Mouse (Mus musculus) right cerebral cortex, adult 2 months (tissue): Measurements from ENCODE around the gene Pcyt2.

Experiments
- DNase-seq, 2 experiments: peaks; one replicate each; pipeline ENCODE4 v3.0.0; 2021 to 2022; ENCODE audit warnings: low spot score in 2 of 2

Gene Pcyt2

DNA sequence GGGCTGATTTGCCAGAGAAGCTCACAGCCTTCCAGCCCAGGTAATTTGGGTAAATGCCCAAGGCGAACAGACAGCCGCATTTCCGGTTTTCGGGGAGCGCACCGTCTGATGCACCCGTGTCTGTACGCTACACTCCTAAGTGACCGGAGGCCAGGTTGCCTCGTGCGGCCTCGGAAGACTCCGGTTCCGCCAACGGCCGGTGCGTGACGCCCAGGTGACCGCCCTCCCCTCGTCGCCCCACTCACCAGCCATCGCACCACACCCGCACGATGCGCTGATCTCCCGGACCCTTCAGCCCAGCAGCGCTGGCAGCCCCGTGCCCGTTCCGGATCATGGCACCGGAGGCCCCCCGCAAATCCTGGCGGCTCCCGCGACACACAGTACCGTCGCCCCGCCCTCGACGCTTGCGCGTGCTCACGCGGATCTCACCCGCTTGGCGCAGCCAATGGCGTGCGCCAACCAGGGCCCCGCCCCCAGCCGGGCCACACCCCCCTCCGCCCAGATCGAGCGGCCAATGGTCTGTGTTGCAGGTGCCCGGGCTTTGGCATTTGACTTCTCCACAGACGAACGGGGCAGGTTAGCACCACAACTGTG lies at the start of gene Pcyt2:
Pcyt2 (minus strand) TSS at position 418 of the 594 bp plus-strand sequence.
- DNase-seq, result peak; percentile 89 to 91

DNA sequence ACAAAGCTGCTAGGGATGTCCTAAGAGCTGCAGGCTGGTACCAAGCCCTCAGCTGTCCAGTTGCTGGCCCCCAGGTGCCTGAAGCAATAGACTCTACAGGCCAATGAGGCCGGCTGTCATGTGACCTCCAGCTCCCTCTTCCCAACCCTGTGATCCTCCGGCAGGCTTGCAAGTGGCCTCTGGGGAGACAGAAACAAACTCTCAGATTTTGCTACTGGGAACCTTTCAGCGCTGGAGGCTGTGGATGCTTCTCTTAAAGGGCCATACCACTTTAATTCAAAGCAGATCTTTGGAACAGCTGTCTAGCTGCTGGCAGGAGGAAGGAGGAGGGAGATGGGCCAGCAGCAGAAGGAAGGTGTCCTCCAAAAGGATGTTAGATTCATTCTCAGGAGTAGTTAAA lies 48.9 kb upstream of the Pcyt2 start:
- no peak for DNase-seq

DNA sequence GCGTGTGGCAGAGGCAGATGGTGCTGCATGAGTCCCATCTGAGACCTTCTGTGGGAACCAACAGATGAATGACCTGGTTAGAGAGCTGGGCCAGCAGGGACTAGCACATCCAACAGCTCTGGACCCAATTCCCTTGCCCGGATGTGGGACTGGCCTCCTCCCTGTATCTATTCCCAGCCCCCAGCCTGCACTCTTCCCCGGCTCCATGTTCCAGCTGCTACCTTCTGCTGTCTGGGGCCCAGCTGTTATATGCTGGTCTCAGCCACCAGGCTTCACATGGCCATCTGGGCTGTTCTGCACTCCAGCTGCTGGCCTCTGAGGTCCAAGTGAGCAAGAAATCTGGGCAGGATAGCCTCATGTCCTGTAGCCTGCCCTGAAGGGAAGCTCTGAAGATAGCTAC lies 47.7 kb upstream of the Pcyt2 start:
- DNase-seq, result no peak

DNA sequence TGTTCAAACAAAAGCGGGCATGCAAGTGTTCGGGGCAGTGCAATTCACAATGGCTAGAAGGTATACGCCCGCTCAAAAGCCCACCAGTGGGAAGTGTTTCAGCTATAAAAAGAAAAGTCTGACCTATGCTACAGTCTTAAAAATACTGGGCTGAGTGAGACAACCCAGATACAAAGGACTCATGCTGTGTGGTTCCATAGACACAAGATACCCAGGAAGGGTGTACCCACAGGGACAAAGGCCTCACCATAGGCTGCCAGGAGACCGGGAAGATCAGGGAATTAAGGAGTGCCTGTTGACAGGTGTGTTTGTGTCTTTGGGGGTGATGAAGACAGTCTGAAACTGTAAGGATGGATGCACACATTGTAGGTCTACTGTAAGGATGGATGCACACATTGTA lies 46.0 kb upstream of the Pcyt2 start:
- no peak for DNase-seq

DNA sequence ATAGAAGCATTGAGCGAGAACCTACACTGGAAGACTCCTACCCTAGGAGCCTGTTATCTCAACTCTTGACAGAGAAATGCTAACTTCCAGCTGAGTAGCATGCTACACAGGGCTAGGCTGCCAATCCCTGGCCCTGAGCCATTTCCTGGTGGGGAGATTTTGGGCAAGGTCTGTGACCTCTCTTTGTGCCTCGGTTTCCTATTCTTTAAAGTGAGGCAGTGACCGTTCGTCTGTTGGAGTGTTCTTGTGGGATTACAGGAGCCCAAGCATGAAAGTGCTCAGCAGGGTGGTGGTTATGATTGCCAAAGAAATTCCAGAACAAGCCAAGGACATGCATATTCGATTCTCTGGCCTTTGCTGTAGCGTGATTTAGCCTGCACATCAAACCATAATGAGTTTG lies 45.0 kb upstream of the Pcyt2 start:
- DNase-seq, result no peak

DNA sequence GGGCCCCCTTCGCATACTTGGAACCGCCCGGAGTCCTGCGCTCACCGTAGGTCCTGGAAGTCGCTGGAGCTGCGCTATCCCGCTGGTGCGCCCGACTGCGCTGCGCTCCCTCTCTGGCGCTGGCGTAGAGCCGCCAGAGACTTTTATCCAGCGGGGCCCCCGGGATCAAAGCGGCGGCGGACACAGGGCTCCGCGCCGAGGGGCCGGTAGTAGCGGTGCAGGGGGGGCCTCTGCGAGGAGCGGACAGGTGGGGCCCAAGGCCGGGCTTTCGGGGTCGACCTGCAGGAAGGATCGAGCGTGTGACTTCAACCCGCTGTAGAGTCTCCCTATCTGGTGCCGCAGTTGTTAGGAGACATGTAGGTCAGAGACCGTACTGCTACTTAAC lies 43.3 kb upstream of the Pcyt2 start, which contains the start of gene Notum:
Notum (minus strand) TSS at position 100 of the 385 bp plus-strand sequence.
- DNase-seq, result no peak

DNA sequence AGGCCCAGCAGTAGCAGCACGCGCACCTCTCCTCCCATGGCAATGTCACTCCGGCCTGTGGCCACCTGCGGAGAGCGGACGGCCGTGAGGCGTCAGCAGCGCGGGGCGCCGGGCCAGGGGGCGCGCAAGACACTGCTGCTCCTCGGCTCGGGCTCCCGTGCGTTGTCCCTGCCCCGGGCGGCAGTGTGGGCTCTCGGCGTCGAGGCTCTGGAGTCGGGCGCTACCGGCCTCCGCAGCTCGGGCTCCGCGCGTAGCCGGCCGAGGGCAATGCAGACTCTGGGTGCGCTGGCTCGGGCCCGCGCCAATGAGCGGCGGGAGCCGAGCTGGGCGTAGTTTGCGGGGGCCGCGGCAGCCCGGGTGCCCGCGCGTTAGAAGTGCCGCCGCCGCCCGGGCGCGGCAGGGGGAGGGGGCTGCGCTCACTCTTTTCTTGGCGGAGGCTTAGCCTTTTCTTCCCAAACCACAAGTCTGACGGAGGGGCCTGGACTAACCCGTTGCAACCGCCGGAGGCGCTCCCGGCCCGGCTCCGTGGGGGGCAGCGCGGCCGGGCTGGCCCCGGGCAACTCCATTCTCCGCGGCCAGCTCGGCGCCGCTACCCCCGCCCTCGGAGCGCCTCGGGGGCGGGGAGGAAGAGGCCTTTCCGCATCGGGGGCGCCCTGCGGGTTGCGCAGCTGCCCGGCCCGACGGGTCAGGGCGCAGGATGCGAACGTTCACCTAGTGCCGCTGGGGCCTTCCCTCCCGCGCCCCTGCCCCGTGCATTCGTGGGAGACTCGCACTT lies 42.8 kb upstream of the Pcyt2 start:
- DNase-seq, result no peak

DNA sequence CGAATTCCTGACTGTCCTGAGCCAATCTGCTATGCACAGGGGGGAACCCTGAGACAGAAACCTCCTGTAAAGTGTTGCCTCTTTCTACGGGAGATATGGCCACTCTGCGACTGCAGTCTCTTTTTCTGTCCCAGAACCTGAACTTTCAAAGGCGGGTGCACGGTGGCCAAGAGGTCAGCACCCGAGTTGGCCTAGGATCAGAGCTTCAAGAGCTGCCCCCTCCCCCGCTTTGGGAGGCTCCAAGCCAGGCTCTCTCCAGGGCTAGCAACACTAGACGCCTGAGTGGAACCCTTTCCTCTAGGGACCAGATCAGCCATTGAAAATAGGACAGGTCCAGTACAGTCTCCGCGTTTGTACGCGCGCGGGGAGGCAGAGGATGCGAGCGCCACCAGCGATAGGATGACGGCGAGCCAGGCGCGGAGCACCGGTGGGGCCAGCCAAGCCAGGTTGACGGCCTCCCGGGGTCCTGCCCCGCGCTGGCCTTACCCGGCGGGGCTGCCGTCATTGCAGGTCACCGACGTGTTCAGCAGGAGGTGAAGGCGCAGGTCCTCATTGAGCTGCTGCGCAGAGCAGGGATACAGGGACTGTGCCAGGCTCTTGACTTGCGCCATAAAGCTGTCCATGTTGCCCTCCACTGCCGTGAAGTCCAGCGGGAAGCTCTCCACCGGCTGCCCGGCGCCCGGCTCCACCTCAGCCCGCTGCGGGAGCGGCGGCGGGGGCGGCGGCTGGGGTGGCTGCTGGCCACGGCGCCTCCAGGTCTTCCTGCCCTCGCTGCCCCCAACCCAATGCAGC lies 42.0 kb upstream of the Pcyt2 start:
- DNase-seq, result no peak

DNA sequence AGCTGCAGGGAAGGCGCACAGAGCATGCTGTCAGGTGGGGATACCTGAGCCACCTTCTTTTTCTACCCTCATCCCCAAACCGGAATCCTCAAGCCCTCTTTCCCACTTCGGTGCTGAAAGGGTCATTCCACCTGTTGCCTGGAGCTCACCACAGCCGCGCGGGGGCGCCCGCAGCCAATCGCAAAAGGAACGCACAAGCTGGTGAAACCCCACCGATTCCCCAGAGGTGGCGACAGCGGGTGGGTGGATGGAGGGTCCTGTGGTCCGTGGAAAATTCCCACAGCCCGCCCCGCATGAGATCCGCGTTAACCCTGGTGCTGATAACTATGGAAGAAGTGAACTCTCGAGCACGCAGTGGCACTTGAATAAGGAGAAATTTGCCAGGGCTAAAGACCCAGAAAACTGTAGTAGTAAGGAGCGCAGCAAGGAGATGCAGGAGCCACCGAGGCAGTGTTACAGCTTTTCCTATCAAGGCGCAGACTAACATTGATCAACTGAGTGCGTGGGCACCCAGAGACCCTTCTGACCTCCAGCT lies 41.2 kb upstream of the Pcyt2 start:
- peak; percentile 65 to 72 for DNase-seq

DNA sequence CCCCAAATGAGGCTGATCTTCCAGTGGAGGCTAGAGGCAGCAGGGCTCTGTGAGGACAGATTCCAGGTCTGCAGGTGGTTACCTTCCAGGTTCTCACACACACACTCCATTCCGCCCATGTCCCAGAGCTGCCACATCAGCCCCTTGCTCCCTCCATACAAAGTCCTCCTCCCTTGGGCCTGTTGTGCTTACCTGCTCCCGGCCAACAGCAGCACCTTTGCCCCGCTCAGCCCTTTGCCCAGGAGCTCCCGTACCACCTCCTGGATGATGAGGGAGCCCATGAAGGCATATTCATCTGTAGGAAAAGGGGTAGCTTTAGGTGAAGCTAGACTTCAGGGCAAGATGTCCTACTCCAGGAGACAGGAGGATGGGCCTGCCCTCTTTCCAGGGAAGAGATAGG lies 39.6 kb upstream of the Pcyt2 start:
- DNase-seq, result no peak

DNA sequence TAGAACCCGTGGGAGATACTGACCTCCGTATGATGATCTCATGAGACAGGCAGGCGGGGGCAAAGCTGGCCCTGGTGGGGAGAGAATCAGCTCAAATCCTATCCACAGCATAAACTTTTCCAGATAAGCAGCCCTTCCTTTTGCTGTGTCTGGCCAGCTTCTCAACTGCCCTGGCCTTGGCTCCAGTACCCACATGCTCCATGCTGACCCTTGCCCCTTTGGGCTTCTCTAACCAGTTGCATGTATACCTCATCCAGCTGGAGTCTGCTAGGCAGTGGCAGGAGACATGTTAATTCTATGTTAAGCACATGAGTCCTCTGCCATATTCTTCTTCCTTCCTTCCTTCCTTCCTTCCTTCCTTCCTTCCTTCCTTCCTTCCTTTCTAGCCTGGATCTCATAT lies 37.0 kb upstream of the Pcyt2 start:
- DNase-seq, result no peak

DNA sequence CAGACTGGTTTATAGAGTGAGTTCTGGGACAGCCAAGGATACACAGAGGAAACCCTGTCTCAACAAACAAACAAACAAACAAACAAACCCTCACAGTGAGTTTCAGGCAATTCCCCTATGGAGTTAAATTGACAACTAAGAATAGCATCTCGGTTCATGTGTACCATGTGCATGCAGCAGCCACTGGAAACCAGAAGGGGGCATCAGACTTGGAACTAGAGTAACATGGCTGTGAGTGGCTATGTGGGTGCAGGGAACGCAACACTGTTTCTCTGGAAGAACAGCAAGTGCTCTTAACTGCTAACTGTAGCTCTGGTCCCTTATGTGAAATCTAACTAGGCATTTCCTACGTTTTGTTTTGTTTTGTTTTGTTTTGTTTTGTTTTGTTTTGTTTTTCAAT lies 34.1 kb upstream of the Pcyt2 start:
- DNase-seq, result no peak

DNA sequence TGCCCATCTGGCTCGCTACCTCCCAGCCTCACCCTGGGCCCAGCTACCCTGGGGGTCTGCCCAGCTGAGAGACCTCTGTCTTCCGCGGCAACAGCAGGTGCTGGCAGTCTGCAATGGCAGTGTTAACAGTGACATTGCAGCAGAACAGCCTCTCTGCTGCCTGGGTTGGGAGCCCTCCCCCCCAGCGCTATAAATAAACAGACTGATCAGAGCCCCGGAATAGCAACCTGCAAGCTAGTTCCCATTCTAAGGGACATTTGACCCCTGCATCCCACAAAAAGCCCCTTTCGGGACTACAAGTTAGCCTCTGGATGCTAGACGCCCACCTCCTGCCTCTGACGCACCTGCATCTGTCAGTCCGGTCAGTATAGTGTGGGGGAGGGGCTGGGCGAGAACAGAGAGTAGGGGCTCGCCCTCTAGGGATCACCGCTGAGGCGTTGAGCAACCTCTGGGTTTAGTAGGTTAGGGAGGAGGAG lies 30.3 kb upstream of the Pcyt2 start, which contains the start of gene Myadml2:
Myadml2 (minus strand) TSS at position 158 of the 476 bp plus-strand sequence.
- peak; percentile 50 to 57 for DNase-seq

DNA sequence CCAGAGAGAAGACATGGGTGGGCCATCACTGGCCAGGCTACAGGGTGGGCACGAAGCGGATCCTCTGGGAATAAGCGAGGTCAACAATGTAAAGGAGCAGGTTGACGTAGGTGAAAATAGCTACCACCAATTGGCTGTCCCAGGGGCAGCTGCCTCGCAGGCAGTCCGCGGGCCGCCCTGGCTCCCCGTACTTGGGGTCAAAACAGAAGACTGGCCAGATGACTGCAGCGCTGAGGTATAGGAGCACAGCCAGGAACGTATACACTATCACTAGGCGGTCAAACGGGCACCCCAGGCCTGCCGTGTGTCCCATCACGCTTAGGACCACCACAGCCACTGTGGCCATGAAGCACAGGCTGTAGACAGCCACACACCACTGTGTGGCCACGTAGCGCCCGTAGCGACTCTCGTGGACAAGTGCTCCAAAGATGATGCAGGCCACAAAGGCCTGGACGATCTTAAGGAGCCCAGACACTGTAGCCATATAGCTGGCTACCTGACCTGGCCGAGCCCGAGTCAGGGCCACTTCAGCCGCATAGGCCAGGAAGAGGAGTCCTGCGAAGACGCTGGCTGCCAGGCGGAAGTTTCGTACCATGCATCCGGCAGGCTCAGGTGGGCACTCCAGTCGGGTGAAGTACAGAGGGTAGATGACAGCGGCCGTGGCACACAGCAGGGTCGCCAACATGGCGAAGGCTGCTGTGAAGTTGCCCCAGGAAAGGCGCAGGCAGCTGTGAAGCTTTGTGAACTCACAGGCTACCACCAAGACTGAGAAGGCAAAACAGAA lies 29.5 kb upstream of the Pcyt2 start:
- DNase-seq, result no peak

DNA sequence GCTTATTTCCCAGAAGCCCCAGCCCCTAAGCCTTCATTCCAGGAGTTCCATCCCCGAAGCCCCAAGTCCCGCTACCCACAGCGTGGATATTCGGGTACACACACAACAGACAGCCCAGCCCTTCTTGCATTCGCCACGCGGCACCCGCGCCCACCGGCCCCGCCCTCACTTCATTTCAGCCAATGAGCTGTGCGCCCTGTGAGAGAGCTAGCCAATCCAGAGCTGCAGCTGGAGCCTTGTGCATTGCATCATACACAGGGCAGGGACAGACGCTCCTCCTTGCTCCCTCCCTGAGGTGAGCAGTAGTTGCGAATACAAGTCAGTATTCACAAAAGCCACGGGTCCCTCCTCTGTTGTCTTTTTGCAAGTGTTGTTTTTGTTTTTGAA lies 25.9 kb upstream of the Pcyt2 start, which contains the start of gene Pycr1:
Pycr1 (minus strand) TSS at position 169 of the 387 bp plus-strand sequence.
- peak; percentile 96 to 97 for DNase-seq

DNA sequence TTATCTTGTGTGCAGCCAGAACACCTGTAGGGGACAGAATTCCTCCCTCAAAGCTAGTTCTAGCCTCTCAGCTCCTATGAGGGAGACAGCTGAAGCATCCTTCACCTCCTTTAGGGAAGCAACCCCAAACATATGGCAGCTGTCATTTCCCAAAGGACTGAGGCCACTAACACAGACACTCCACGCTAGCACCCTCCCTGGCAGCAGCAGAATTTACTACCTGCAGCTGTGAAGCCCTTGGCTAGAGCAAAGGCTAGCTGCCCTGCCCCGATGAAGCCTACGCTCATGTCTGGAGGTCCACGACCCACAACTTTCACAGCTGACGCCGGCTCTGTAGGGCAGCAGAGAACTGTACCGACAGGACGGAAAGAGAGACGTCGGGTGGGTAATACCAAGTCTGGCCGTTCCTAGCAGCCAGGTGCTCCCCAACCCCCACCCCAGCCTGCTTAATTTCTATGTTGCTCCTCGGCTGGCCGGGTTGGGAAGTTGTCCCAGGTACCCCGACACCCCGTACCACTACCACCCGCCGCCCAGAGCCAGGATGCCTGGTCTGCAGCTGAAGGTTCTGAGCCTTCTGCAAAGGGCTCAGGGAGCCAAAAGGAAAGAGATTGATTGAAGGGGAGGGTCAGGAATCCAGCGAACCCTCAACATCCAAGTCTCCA lies 25.3 kb upstream of the Pcyt2 start:
- no peak for DNase-seq

DNA sequence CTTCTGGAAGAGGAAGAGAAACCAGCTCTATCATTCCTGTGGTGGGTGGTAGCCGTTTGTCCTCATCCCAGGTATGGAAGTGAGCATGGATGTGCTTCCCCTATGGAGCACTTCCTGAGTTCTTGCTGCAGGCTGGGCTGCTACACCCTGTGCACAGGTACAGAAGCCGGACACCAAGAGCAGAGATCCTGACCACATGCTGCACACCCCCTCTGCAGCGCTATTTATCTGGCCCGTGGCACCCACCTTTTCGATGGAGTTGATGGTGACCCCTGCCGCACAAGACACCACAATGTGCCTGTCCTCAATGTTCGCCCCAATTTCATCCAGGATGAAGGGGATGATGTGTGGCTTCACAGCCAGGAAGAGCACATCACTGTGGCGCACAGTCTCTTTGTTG lies 24.1 kb upstream of the Pcyt2 start:
- DNase-seq, result no peak

DNA sequence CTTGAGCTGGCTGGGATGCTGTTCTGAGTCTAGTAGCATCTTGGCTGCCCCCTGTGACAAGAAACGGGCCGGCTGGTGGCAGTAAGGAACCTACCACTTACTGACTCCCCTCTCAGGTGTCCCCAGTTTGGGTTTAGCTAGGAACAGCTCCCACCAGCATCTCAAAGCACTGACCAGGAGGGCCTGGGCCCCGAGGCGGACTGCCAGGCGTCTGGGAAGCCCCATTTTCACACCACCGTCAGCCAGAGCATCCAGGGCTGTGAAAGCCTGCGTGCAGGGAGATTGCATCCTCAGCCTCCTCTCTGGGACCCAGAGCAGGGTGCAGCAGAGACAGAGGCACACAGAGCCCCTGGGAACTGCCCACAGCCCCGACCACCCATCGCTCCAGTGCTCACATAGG lies 23.5 kb upstream of the Pcyt2 start:
- DNase-seq, result no peak

DNA sequence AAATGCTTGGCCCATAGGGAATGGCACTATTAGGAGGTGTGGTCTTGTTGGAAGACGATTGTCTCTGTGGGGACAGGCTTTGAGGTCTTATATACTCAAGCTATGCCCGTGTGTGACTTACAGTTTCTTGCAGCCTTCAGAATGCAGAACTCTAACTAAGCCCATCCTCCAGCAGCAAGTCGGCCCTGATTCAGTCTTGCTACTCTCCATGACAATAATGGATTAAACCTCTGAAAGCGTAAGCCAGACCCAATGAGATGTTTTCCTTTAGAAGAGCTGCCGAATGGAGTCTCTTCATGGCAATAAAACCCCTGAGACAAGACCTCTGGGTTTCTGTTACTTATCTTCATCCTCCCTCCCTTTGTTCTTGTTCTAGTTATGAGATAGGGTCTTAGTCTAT lies 17.1 kb upstream of the Pcyt2 start:
- DNase-seq, result no peak

DNA sequence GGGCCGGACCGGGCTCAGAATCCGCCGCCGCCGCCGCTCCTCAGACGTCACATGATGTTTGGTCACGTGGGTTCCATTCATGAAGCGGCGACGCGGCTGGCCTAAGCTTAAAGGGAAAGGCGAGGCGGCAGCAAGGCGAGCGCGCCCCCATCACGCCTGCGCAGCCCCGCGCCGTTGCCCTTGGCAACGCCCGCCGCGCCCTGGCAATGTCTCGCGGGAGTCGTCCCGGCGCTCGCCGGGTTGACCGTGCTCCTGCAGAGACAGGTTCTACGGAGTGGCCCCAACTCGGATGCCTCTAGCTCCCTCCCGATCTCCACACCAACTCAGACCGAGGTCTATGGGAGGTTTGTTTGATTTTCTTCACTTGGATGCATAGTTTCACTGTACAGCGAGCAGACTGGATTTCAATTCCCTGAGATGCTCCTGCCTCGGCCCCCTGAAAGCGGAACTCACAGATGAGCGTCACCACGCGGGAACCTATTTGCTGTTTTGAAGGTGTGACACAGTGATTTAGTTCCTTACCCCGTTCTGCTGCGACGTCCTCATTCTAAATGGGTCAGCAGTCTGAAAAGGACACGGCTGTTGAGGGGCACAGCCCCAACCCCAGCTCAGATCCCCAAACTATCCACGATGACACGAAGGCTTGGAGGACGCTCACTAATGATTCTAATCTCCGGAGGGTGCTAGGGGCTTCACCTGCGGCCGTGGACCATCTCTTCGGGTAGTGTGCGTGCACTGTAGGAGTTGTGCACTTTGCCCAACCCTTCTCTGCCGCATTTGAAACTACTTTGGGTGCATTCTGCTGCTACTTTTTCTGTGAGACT lies 16.0 kb upstream of the Pcyt2 start, which contains the start of gene Mafg:
Mafg (minus strand) TSS at position 81 of the 824 bp plus-strand sequence.
- DNase-seq, result peak; percentile 88 to 92
